Mouse (Mus musculus): Measurements from ENCODE around the gene Pcolce2.
A peak's percentile ranks its signal among the peaks of the same experiment; 100 is the strongest.
"Not testable (repeated sequence)": the region's sequence is repeated elsewhere in the genome, so short reads cannot be mapped to it uniquely, and the experiment has no call there.

Pcolce2 gene

DNA sequence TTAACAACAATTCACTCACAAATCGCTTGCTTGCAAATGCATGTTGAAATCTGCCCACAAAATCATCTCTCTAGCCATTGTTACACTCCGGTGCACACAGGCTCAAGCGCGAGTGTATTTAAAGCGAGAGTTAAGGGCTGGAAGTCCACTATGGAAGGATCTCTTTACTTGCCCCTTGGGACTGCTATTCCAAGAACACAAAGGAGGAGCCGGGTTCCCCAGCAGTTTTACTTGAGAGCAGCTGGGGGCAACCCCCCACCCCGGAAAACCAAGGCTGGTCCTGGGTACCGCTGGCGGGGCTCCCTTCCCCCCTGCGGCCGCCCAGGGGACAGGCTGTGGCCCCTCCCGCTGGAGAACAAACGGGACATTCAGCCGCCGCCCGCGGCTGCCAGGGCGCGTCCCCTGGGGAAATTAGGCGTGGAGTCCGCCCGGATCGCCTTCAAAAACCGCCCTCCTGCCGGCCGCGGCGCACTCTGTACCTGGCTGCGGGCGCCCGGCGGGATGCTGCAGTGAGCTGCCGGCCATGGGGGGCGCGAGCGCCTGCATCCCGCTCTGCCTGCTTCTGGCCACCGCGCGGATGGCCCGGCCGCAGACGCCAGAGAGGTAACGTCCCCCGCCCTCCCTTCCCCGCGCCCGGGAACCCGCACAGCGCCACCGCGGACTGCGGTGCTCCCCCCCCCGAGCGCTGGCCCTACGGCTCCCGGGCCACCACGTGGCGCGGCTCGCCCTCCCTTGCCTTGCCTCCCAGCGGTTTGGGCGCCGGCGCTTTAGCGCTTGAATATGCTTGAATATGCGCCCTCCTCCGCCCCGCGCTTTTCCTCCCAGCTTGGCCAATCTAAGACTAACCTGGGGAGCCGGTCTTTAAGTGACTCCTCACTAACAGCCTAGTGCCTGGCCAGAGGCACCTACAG is at the start of gene Pcolce2:
TSS of gene Pcolce2 (plus strand) at position 331 of the 911 bp plus-strand sequence.
- DNase-seq (ENCODE audit: extremely low read depth, low read depth) = no peak

DNA sequence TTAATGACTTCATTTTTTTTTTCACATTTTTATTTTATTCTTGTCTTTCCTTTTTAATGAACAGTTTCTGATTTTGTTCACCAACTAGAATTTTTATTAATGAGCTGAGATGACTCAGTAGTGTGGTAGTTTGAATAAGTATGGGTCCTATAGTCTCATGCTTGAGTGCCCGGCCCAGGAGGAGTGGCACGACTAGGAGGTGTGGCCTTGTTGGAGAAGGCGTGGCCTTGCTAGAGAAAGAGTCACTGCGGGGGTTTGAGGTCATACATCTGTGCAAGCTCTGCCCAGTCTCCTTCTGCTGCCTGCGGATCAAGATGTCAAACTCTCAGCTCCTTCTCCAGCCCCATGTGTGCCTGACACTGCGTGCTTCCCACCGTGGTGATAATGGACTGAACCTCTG is 49.3 kb upstream of the Pcolce2 start:
- no peak for DNase-seq (ENCODE audit: extremely low read depth, low read depth)

- DNase-seq (ENCODE audit: extremely low read depth, low read depth) = no peak
These were observed 43.1 kb upstream of the Pcolce2 start for GRCm38 (mm10) chr9:95594291-95594690.

- DNase-seq (ENCODE audit: extremely low read depth, low read depth) = no peak
These were observed 39.8 kb upstream of the Pcolce2 start for GRCm38 (mm10) chr9:95597466-95598178.

GRCm38 (mm10) chr9:95598179-95598721 is 39.2 kb upstream of the Pcolce2 start:
- no peak for DNase-seq (ENCODE audit: extremely low read depth, low read depth)

DNA sequence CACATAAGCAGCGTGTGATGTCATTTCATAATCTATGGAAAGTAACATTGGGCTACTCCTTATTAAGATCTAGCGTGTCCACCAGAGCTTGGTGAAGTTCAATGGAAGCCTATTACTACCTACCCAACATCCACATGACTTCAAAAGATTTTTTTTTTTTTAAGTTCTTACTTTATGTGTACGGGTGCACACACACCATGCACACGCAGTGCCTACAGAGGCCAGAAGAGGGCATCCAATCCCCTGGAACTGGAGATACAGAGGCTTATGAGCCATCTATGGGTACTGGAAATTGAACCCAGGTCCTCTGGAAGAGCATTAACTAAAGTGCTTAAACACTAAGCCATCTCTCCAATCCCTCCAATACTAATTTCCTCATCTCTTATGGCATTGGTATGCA is 38.0 kb upstream of the Pcolce2 start:
- DNase-seq (ENCODE audit: extremely low read depth, low read depth) = peak; percentile 8

- peak; percentile 3 for DNase-seq (ENCODE audit: extremely low read depth, low read depth)
These were observed 34.6 kb upstream of the Pcolce2 start for GRCm38 (mm10) chr9:95602849-95603248.

DNA sequence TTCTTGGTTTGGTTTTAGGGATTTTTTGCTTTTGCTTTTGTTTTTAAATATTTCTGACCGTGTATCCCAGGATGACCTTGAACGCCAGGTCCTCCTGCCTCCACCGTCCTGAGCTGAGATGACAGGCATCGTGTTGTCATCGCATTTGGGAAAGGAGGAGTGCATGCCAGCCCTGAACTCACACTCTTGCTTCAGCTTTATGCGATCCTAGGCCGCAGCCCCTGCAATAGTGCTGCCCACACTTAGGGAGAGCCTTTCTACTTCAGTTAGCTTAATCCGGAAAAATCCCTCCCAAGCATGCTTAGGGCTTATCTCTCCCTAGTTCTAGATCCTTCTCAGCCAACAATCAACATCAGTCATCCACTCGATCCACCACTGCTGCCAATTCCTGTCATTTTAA is 34.1 kb upstream of the Pcolce2 start:
- no peak for DNase-seq (ENCODE audit: extremely low read depth, low read depth)

- no peak for DNase-seq (ENCODE audit: extremely low read depth, low read depth)
These were observed 30.2 kb upstream of the Pcolce2 start for GRCm38 (mm10) chr9:95607196-95607595.

DNA sequence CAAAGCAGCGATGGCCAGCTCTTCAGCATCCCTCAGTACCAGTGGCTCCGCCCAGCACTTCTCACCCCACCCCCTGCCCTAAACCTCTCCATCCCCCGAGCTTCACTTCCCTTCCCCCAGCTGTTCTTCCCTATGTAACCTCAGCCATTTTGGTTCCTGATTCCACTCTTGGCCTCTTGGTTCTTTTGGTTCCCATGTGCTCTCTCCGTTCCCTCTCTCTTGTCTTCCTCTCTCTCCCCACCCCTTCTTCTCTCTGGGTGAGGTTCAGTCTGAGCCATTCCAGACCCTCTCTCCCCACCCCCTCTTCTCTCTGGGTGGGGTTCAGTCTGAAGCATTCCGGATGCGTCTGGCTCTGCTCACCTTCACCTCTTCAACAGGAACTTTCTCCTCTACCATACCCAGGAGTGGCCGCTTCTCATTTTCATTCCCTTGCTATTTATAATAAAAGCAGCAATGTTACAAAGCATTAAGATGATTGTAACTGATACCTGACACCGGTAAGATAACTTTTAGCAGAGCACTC is 25.1 kb upstream of the Pcolce2 start:
- DNase-seq (ENCODE audit: extremely low read depth, low read depth) = no peak

DNA sequence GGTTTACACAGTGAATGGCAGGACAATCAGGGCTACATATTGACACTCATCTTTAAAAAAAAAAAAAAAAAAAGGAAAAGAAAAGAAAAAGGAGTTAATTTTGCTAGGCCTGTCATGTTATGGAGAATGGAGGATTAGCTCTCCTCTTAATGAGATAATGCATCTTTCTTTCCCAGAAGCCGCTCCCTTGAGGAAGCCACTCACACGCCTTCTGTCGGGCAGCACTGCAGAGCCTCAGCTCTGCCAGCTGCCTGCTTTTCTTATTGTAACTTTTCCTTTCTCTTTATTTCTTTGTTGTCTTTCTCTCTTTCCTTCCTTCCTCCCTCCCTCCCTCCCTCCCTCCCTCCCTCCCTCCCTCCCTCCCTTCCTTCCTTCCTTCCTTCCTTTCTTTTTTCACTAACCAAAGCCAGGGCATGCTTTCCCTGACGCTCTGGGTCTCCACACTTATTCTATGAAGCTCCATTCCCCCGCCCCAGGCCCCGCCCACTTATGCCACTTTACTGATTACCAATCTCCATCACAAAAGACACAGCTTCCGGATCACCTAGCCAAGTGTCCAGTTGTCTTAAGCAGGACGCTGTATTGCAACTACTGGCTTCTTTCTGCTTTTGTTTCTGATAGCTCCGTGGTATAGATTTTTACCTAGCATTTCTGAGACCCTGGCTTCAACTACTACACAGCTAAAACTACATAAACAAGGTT is 23.8 kb upstream of the Pcolce2 start:
- no peak for DNase-seq (ENCODE audit: extremely low read depth, low read depth)

GRCm38 (mm10) chr9:95614861-95615615 is 22.4 kb upstream of the Pcolce2 start:
- DNase-seq (ENCODE audit: extremely low read depth, low read depth) = no peak

GRCm38 (mm10) chr9:95615961-95616360 is 21.4 kb upstream of the Pcolce2 start:
- no peak for DNase-seq (ENCODE audit: extremely low read depth, low read depth)

GRCm38 (mm10) chr9:95618572-95618971 is 18.8 kb upstream of the Pcolce2 start:
- no peak for DNase-seq (ENCODE audit: extremely low read depth, low read depth)

DNA sequence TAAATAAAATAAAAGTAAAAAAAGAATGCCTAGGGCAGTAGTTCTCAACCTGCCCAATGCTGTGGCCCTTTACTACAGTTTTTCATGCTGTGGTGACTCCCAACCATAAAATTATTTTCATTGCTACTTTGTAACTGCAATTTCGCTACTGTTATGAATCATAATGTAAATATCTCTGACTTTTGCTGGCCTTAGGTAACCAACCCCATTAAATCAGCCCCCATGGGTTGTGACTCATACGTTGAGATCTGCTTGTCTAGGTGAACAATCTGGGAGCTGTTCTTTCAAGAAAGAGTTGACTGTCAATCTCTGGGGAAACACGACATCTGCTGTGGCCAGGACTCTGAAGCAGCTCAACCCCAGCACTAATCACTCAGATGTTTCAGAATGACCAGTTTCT is 13.3 kb upstream of the Pcolce2 start:
- no peak for DNase-seq (ENCODE audit: extremely low read depth, low read depth)

- no peak for DNase-seq (ENCODE audit: extremely low read depth, low read depth)
These were observed 8.9 kb upstream of the Pcolce2 start for GRCm38 (mm10) chr9:95628439-95628948.

DNA sequence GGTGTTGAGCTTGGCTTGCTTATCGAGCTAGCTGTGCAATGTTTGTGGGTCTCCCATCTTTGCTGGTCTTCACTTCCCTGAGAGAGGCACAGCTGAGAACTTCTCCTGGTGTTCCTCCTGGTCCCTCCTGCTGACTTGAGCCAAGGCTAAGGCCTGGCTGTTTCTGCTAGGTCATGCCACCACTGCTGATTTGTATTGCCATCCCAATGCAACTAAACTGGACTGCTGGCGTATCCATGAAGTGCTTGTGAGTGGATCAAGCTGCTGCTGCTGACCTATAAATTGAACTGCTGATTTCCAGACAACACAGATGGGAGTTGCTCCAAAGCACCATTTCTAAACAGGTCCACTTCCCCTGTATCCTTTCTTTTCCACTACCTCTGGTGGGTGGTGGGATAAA is 7.8 kb upstream of the Pcolce2 start:
- not testable (repeated sequence) for DNase-seq (ENCODE audit: extremely low read depth, low read depth)

DNA sequence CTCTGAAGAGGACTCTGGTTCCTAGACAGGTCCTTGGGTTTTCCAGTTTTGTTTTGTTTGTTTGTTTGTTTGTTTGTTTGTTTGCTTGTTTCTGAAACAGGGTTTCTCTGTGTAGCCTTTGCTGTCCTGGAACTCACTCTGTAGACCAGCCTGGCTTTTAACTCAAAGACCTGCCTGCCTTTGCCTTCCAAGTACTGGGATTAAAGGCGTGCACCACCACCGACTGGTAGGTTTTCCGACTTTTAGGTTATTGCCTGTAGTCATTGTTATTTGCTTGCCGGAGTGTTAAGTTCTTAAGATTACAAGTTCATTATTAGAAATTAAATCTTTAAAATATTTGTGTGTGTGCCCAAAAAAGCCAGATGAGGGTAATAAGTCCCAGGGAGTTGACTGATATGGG is 1.0 kb upstream of the Pcolce2 start:
- no peak for DNase-seq (ENCODE audit: extremely low read depth, low read depth)

DNA sequence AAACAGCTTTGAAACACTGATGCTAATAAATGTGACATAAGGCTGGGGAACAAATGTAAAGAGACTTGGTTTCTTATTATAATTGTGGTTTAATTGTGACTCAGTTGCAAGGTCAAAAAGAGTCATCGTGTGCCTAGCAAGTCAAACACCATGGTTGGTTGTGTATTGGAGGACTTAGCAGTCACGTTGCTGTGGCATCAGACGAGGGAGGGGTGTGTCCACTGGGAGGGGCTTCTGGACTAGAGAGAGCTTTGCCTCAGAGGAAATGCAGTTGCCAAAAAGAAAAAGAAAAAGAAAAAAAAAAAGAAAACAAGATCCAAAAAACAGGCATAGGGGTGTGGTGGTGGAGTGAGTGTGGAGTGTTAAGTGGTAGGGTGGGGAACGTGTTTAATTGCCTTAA is 2.5 kb downstream of the Pcolce2 start:
- no peak for DNase-seq (ENCODE audit: extremely low read depth, low read depth)

- no peak for DNase-seq (ENCODE audit: extremely low read depth, low read depth)
These were observed 8.5 kb downstream of the Pcolce2 start for GRCm38 (mm10) chr9:95645926-95646325.

Data from MEL-GATA-1-ER (cell line).